8 mouse cellular contexts compared by ENCODE assay signal in the genomic region with DNA sequence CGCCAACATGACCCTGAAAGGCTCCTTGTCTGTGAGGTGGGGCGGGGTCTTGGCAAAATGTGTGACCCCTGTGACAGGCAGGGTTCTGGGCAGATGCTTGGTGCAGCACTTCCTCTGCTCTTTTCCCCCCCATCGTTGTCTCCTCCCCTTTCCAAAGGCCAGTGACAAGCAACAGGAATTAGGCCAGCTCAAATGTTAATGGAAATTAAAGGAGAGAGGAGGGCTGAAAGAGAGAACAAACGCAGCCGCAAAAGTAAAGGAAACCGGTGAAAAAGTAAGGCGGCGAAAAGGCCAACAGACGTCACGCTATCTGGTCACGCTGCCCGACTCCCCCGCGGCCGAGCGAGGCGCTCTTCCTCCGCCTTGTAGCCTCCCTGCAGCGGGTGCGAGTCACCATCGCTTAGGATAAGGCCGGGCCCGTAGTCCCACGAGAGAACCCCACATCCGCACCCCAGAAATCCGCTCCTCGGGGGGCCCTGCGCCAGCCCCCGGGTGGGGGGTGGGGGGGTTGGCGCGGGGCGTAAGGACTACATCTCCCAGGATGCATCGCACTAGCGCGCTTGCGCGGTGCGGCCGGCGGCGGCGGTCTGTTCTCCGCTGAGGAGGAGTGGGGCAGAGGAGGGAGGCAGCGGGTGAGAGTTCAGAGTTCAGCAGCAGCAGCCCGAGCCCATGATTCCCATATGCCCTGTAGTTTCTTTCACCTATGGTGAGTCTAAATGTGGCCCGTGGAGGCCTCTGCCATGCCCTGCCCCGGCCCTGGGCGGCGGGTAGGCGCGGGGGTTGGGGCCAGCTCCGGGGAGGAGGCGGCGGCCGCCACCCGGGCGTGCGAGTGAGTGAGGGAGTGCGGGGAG. TPM values are rescaled to one million over a fixed set of nuclear protein-coding genes. Genes with fewer than 3 reads are reported as not detected.
A peak's percentile ranks its signal among the peaks of the same experiment; 100 is the strongest.
DNase-seq lines count a peak whose midpoint lies in the region; ATAC-seq lines count a peak whose summit lies in the region.

A gene (plus strand): TSS at position 590 of the 851 bp plus-strand sequence.

- peak within 1 kb of the TSS; percentile 98 for H3K27ac ChIP-seq in heart, embryonic 13.5 days (replicated peaks)
- H3K27ac ChIP-seq in liver, embryonic 12.5 days = peak within 1 kb of the TSS; percentile 90
- H3K27ac ChIP-seq in stomach, embryonic 15.5 days = peak within 1 kb of the TSS; percentile 89

- peaks cover 53% of the 10 kb centered on the region for H3K4me1 ChIP-seq in heart, embryonic 13.5 days
- H3K4me1 ChIP-seq in liver, embryonic 12.5 days = peaks cover 55% of the 10 kb centered on the region
- peaks cover 11% of the 10 kb centered on the region; the same call in 1 of the 2 replicates for H3K4me1 ChIP-seq in stomach, embryonic 15.5 days

- peak within 1 kb of the TSS; percentile 96 for H3K4me3 ChIP-seq in heart, embryonic 13.5 days
- peak within 1 kb of the TSS; percentile 97 for H3K4me3 ChIP-seq in liver, embryonic 12.5 days
- peak within 1 kb of the TSS; percentile 71 for H3K4me3 ChIP-seq in stomach, embryonic 15.5 days (replicated peaks)

- ATAC-seq in erythroid progenitor cell, adult 5-6 weeks (replicated peaks; ENCODE audit: low FRiP score, poor library complexity, severe bottlenecking) = peak; percentile 90
- ATAC-seq in heart, embryonic 13.5 days (ENCODE audit: extremely low read depth, insufficient number of reproducible peaks, low FRiP score, low TSS enrichment) = peak; percentile 83
- ATAC-seq in liver, embryonic 12.5 days = peak; percentile 90
- peak; percentile 95 for ATAC-seq in stomach, embryonic 15.5 days (ENCODE audit: insufficient read depth, low FRiP score, low read depth)

- no peaks in the 10 kb centered on the region for H3K9me3 ChIP-seq in heart, embryonic 13.5 days
- no peaks in the 10 kb centered on the region for H3K9me3 ChIP-seq in liver, embryonic 12.5 days (replicated peaks)
- no peaks in the 10 kb centered on the region for H3K9me3 ChIP-seq in stomach, embryonic 15.5 days

- DNase-seq in CD4-positive helper T cell, adult 2 months (ENCODE audit: low read depth, low spot score) = peak; percentile 95
- DNase-seq in brain, embryonic 18.5 days (ENCODE audit: low read depth, low spot score) = peak; percentile 83
- peak; percentile 95 for DNase-seq in kidney, postnatal 10 days
- peak; percentile 91 for DNase-seq in natural killer cell, adult 2 months (ENCODE audit: low spot score in 2 of 2)

- H3K27me3 ChIP-seq in heart, embryonic 13.5 days (replicated peaks) = no peaks in the 10 kb centered on the region
- H3K27me3 ChIP-seq in liver, embryonic 12.5 days (replicated peaks) = no peaks in the 10 kb centered on the region
- H3K27me3 ChIP-seq in stomach, embryonic 15.5 days (replicated peaks) = no peaks in the 10 kb centered on the region

- peak within 1 kb of the TSS; percentile 92 for H3K4me2 ChIP-seq in heart, embryonic 13.5 days
- H3K4me2 ChIP-seq in liver, embryonic 12.5 days = peak within 1 kb of the TSS; percentile 80
- peak within 1 kb of the TSS; percentile 66 for H3K4me2 ChIP-seq in stomach, embryonic 15.5 days

- H3K36me3 ChIP-seq in heart, embryonic 13.5 days = peaks cover 13% of the 10 kb centered on the region
- H3K36me3 ChIP-seq in liver, embryonic 12.5 days = peaks cover 11% of the 10 kb centered on the region
- no peaks in the 10 kb centered on the region for H3K36me3 ChIP-seq in stomach, embryonic 15.5 days

- H3K9ac ChIP-seq in heart, embryonic 13.5 days = peak within 1 kb of the TSS; percentile 100
- peak within 1 kb of the TSS; percentile 99 for H3K9ac ChIP-seq in liver, embryonic 12.5 days
- peak within 1 kb of the TSS; percentile 99 for H3K9ac ChIP-seq in stomach, embryonic 15.5 days

- WGBS in heart, embryonic 13.5 days = under 1% methylated on average over 48 of the region's 59 CpGs
- WGBS in liver, embryonic 12.5 days (ENCODE audit: insufficient replicate concordance) = under 1% methylated on average over 59 of the region's 59 CpGs
- WGBS in stomach, embryonic 15.5 days = under 1% methylated on average over 53 of the region's 59 CpGs

RNA-seq across cellular contexts. Expression of the gene that starts here (rescaled TPM):
- total RNA-seq in erythroid progenitor cell, adult 5-6 weeks (2015; ENCODE audit: low replicate concordance) = 73.9 and 80.1 TPM in 2 replicates
- total RNA-seq in erythroid progenitor cell, adult 5-6 weeks (2017; ENCODE audit: low replicate concordance) = 45.5 and 53.8 TPM in 2 replicates
- 87.7 and 89.4 TPM in 2 replicates for polyA plus RNA-seq in heart, embryonic 13.5 days (2015; fragmentation: Nextera tagmentation; extraction: Ambion mirVana)
- polyA plus RNA-seq in liver, embryonic 12.5 days (2016; fragmentation: Nextera tagmentation; extraction: Ambion mirVana) = 55.4 and 56.3 TPM in 2 replicates
- 101 and 105 TPM in 2 replicates for polyA plus RNA-seq in stomach, embryonic 15.5 days (2015; fragmentation: Nextera tagmentation; extraction: Ambion mirVana)

Comparison
In these comparisons a context has a peak if more than half of its experiments do, and no peak if none do; other contexts are left out.
1. Peak in every context shown above with its lines: DNase-seq, ATAC-seq, H3K4me3 ChIP-seq and H3K27ac ChIP-seq.